ENCODE assay signal across 28 mouse cellular contexts in the genomic region with DNA sequence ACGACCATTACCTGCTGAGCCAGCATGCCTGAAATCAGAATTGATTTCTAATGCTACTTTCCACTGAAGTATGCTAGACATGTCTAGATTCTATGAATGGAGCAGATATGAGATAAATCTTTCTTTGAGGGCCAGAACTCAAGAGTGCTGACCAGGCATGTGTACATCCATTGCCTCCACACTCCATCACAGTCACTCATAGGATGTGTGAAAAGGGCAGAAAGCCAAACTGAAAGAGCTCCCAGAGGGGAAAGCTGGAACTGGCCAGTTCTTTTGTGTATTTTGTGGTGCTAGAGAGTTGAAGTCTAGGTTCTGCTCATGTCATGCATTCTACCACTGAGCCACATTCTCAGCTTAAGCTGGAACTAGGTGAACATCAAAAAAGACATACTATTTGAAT. TPM values are rescaled to one million over a fixed set of nuclear protein-coding genes. Genes with fewer than 3 reads are reported as not detected.
DNase-seq lines count a peak whose midpoint lies in the region; ATAC-seq and TF ChIP-seq lines count a peak whose summit lies in the region.
"Had no signal": no experiment of that assay in that cellular context is flagged by ENCODE, and none has a peak within 500 bp of the region (broad histone marks: within the 10 kb centered on the region; RNA-seq: fewer than 3 reads in every experiment).

No protein-coding gene starts in this region.

- H3K4me3 ChIP-seq in lung, embryonic 15.5 days: no peak overlapping the region
- H3K4me3 ChIP-seq in lung, postnatal 0 days (ENCODE audit: low read depth, low read length): no peak overlapping the region
- H3K4me3 ChIP-seq in kidney, embryonic 15.5 days (replicated peaks): no peak overlapping the region
- H3K4me3 ChIP-seq: embryonic facial prominence, embryonic 12.5 days; embryonic facial prominence, embryonic 15.5 days; gastrocnemius, adult 2 months; hindbrain, embryonic 10.5 days; hindbrain, embryonic 13.5 days had no signal

- H3K27ac ChIP-seq in lung, embryonic 15.5 days: no peak overlapping the region
- no peak overlapping the region for H3K27ac ChIP-seq in lung, postnatal 0 days (ENCODE audit: low read length)
- H3K27ac ChIP-seq in kidney, embryonic 15.5 days: no peak overlapping the region
- H3K27ac ChIP-seq: embryonic facial prominence, embryonic 12.5 days; embryonic facial prominence, embryonic 15.5 days; gastrocnemius, adult 2 months; hindbrain, embryonic 10.5 days; hindbrain, embryonic 13.5 days had no signal

- no peak overlapping the region for H3K9ac ChIP-seq in lung, embryonic 15.5 days
- no peak overlapping the region for H3K9ac ChIP-seq in lung, postnatal 0 days (replicated peaks; ENCODE audit: low read depth)
- H3K9ac ChIP-seq in kidney, embryonic 15.5 days: no peak overlapping the region
- H3K9ac ChIP-seq: embryonic facial prominence, embryonic 12.5 days; embryonic facial prominence, embryonic 15.5 days; forebrain, postnatal 0 days; hindbrain, embryonic 13.5 days had no signal

- no peaks in the 10 kb centered on the region for H3K27me3 ChIP-seq in lung, embryonic 15.5 days
- no peaks in the 10 kb centered on the region for H3K27me3 ChIP-seq in lung, postnatal 0 days (replicated peaks; ENCODE audit: insufficient read depth, low read length)
- H3K27me3 ChIP-seq in kidney, embryonic 15.5 days: no peaks in the 10 kb centered on the region
- H3K27me3 ChIP-seq: embryonic facial prominence, embryonic 12.5 days; embryonic facial prominence, embryonic 15.5 days; hindbrain, embryonic 13.5 days; Patski had no signal

- H3K36me3 ChIP-seq in lung, embryonic 15.5 days: no peaks in the 10 kb centered on the region
- no peaks in the 10 kb centered on the region for H3K36me3 ChIP-seq in lung, postnatal 0 days (ENCODE audit: insufficient read depth, low read length)
- no peaks in the 10 kb centered on the region for H3K36me3 ChIP-seq in kidney, embryonic 15.5 days
- H3K36me3 ChIP-seq: embryonic facial prominence, embryonic 12.5 days; embryonic facial prominence, embryonic 15.5 days; hindbrain, embryonic 10.5 days; hindbrain, embryonic 13.5 days had no signal

- no peak; the same call in 1 of the 2 replicates for TF ChIP-seq CTCF in lung, postnatal 0 days (IDR thresholded peaks at IDR 0.05)

- H3K9me3 ChIP-seq in lung, embryonic 15.5 days: no peaks in the 10 kb centered on the region
- H3K9me3 ChIP-seq in lung, postnatal 0 days (ENCODE audit: low read length): no peaks in the 10 kb centered on the region
- no peaks in the 10 kb centered on the region for H3K9me3 ChIP-seq in kidney, embryonic 15.5 days (replicated peaks)
- H3K9me3 ChIP-seq: embryonic facial prominence, embryonic 12.5 days; embryonic facial prominence, embryonic 15.5 days; hindbrain, embryonic 10.5 days; hindbrain, embryonic 13.5 days had no signal

- TF ChIP-seq EP300 in lung, postnatal 0 days (IDR thresholded peaks at IDR 0.05): no peak

- no peaks in the 10 kb centered on the region for H3K4me1 ChIP-seq in lung, embryonic 15.5 days
- H3K4me1 ChIP-seq in lung, postnatal 0 days (ENCODE audit: insufficient read depth, low read depth, low read length): no peaks in the 10 kb centered on the region; the same call in 1 of the 2 replicates
- H3K4me1 ChIP-seq in kidney, embryonic 15.5 days: no peaks in the 10 kb centered on the region
- H3K4me1 ChIP-seq: embryonic facial prominence, embryonic 12.5 days; embryonic facial prominence, embryonic 15.5 days; hindbrain, embryonic 10.5 days had no signal

- no peak overlapping the region for H3K4me2 ChIP-seq in lung, embryonic 15.5 days
- H3K4me2 ChIP-seq in lung, postnatal 0 days (replicated peaks; ENCODE audit: low read depth, low read length): no peak overlapping the region
- no peak overlapping the region for H3K4me2 ChIP-seq in kidney, embryonic 15.5 days
- H3K4me2 ChIP-seq: embryonic facial prominence, embryonic 12.5 days; embryonic facial prominence, embryonic 15.5 days; heart, embryonic 11.5 days; hindbrain, embryonic 13.5 days had no signal

- ATAC-seq in lung, embryonic 15.5 days (ENCODE audit: borderline replicate concordance, extremely low read depth, low FRiP score, low TSS enrichment): peak; percentile 82; the same call in 1 of the 2 replicates
- ATAC-seq in lung, postnatal 0 days: peak; percentile 64
- no peak for ATAC-seq in kidney, embryonic 15.5 days (replicated peaks; ENCODE audit: low FRiP score)
- ATAC-seq: forebrain, embryonic 14.5 days; forebrain, postnatal 0 days; hindbrain, embryonic 16.5 days; Patski had no signal

- WGBS in lung, embryonic 15.5 days: 59% methylated on average over 1 of the region's 1 CpGs
- 56% methylated on average over 1 of the region's 1 CpGs for WGBS in lung, postnatal 0 days
- WGBS in kidney, embryonic 15.5 days: 71% methylated on average over 1 of the region's 1 CpGs

- DNase-seq in heart, adult 11 months: peak; percentile 50
- no peak for DNase-seq in heart, adult 9 months (ENCODE audit: low spot score in 2 of 2)
- no peak for DNase-seq in lung, postnatal 36 days
- DNase-seq in lung, postnatal 0 days (ENCODE audit: low spot score): peak; percentile 63
- peak; percentile 3 for DNase-seq in lung, postnatal 25 days (ENCODE audit: low spot score)
- DNase-seq in left cerebral cortex, adult 18-20 months (ENCODE audit: low spot score in 2 of 2): no peak
- DNase-seq: adrenal gland, postnatal 10 days; B cell, adult 2 months; cerebellum, adult 11 months; cerebellum, adult 2 months; cerebellum, adult 9-11 months; cerebellum, postnatal 25 days; forebrain, postnatal 0 days; gastrocnemius, adult 2 months; gastrocnemius, postnatal 14 days; heart, adult 18-20 months; heart, postnatal 10 days; heart, postnatal 36 days had no signal

RNA-seq across cellular contexts. Expression of a gene that starts 15.8 kb away (rescaled TPM):
- 168 and 189 TPM in 2 replicates for polyA plus RNA-seq in lung, embryonic 15.5 days (2015; fragmentation: Nextera tagmentation; extraction: Ambion mirVana)
- 116 and 117 TPM in 2 replicates for polyA plus RNA-seq in lung, postnatal 0 days (2015; fragmentation: Nextera tagmentation; extraction: Ambion mirVana)
- 174 and 190 TPM in 2 replicates for polyA plus RNA-seq in kidney, embryonic 15.5 days (2015; fragmentation: Nextera tagmentation; extraction: Ambion mirVana)
- total RNA-seq in left cerebral cortex, adult 18-20 months (2021): 100 to 1,000 TPM in 1 of 2 experiments, 10 to 100 TPM in 1; 95.3 to 104 TPM

RNA-seq across cellular contexts. Expression of a gene that starts 16.3 kb away (rescaled TPM):
- 3.4 and 4.9 TPM in 2 replicates for polyA plus RNA-seq in lung, embryonic 15.5 days (2015; fragmentation: Nextera tagmentation; extraction: Ambion mirVana)
- 4.3 and 4.9 TPM in 2 replicates for polyA plus RNA-seq in lung, postnatal 0 days (2015; fragmentation: Nextera tagmentation; extraction: Ambion mirVana)
- polyA plus RNA-seq in kidney, embryonic 15.5 days (2015; fragmentation: Nextera tagmentation; extraction: Ambion mirVana): 3.9 and 4.2 TPM in 2 replicates
- 10 to 100 TPM; 24.6 to 28.3 TPM for total RNA-seq in left cerebral cortex, adult 18-20 months (2021)

Comparison
In these comparisons a context has a peak if more than half of its experiments do, and no peak if none do; other contexts are left out.
1. DNase-seq: peak in heart, adult 11 months (single experiment), lung, postnatal 0 days (single experiment) and lung, postnatal 25 days (single experiment); none in heart, adult 9 months (0 of 2), lung, postnatal 36 days (single experiment) and left cerebral cortex, adult 18-20 months (0 of 2).